Mouse (Mus musculus) brain, embryonic 14.5 days (tissue): ENCODE results near the gene Kcnh2. TPM values are rescaled to one million over a fixed set of nuclear protein-coding genes. Genes with fewer than 3 reads are reported as not detected.

Experiments used
- DNase-seq: peaks from one replicate; pipeline ENCODE4 v3.0.0-alpha.2; 2011; ENCODE audit warnings: low read depth
- CTCF ChIP-seq: fragments of 200-500 bp; IDR thresholded peaks from 2 replicates; pipeline ENCODE4 v1.5.1; 2012; ENCODE audit warnings: inconsistent platforms, mild to moderate bottlenecking, moderate library complexity, borderline replicate concordance; ENCODE audit not compliant: insufficient read depth, insufficient read length; ENCODE audit errors: extremely low read depth
- POLR2A ChIP-seq: fragments of 200-500 bp; IDR thresholded peaks from 2 replicates; pipeline ENCODE4 v1.6.1; 2012; ENCODE audit warnings: mild to moderate bottlenecking, inconsistent platforms, borderline replicate concordance; ENCODE audit not compliant: poor library complexity, insufficient read depth, insufficient read length, severe bottlenecking; ENCODE audit errors: extremely low read depth
- polyA plus RNA-seq: library from polyadenylated mRNA; depleted of rRNA; stranded (reverse); fragments of >200 nt; gene quantifications from 2 replicates; pipeline ENCODE4 v1.2.3, GENCODE M21; 2012

Kcnh2 gene
- polyA plus RNA-seq, 1 experiment: 61.1 TPM

- DNase-seq: peak; percentile 85
- TF ChIP-seq CTCF (no peak), POLR2A (no peak)
Measured at GRCm38 (mm10) chr5:24352251-24352859, 951 bp upstream of the Kcnh2 start.

DNA sequence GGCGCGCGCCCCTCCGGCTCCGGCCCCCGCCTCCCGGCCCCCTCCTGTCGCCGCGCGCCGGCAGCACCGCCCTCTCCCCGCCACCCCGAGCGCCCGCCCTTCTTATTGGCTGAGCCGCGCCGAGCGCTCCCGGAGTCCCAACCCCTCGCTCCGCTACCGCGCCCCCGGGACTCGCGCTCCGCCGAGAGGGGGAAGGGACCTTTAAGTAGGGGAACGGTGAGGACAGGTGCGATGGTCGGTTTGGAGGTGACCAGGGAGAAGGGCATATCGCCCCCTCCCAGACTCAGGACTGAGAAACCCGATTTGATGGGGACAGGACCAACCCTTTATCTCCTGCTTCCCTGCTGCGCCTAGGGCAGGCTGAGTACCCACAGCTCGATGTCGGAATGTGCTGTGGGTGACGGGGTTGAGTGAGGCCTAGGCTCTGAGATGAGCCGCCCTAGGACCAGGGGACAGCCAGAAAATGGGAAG, 332 bp upstream of the Kcnh2 start:
- TF ChIP-seq CTCF: no peak
- TF ChIP-seq POLR2A: peak; percentile 35; the same call in 1 of the 2 replicates
- DNase-seq: peak; percentile 97

DNA sequence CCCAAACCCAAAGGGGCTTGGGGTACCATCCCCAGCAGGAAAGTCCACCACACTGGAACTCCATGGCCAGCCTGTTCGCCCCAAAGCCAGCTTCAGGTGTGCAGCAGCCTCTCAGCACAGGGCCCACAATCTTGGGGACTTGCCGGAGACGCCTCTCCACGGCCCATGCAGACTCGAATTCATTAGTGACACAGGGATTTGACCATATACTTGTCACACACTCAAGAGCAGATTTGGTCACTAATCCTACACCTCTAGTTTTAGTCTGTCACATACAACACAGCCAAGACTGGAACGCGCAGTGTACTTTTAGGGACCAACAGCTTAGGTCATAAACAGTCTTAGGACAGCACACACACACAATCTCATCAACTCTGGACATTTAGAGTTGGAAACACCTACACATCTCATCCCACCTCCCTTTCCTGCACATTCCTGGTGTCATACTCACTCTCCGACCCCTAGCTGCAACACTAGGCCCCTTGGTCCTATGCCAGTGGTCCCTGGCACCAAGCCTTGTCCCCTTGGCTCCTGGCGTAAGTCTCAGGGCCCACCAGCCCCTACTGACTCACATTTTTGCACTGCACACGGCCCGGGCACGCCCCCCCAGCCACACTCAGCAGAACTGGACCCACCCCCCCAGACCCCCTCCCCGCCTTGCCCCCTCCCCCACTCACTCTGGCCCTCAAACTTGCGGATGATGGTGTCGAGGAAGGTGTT, 713 bp downstream of the Kcnh2 start:
- TF ChIP-seq POLR2A: no peak
- no peak for TF ChIP-seq CTCF
- peak; percentile 48 for DNase-seq

DNA sequence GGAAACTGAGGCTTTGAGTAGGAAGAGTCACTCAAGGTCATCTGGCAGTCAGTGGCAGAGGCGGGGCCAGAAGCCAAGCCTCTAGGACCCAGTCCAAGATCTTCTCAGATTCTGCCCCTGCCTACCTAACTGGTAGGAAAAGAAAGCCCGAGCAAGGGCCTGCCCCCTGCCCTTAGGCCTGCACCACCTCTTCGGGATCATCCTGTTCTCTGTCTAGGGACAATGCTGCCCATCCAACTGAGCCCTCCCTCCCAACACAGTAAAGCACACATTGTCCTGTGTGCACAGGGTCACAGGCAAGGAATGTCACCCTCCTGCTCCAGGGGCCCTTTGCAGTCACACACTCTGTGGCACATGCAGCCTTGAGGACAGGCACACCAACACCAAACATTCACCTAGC, 1.3 kb downstream of the Kcnh2 start:
- no peak for TF ChIP-seq CTCF
- TF ChIP-seq POLR2A: no peak
- DNase-seq: no peak

- TF ChIP-seq CTCF (no peak), POLR2A (no peak)
- peak; percentile 52 for DNase-seq
Measured at GRCm38 (mm10) chr5:24348546-24348945, 2.9 kb downstream of the Kcnh2 start.

- peak; percentile 82 for DNase-seq
- TF ChIP-seq POLR2A: peak; percentile 65; the same call in 1 of the 2 replicates
- TF ChIP-seq CTCF: no peak
Measured at GRCm38 (mm10) chr5:24348128-24348527, 3.3 kb downstream of the Kcnh2 start.

DNA sequence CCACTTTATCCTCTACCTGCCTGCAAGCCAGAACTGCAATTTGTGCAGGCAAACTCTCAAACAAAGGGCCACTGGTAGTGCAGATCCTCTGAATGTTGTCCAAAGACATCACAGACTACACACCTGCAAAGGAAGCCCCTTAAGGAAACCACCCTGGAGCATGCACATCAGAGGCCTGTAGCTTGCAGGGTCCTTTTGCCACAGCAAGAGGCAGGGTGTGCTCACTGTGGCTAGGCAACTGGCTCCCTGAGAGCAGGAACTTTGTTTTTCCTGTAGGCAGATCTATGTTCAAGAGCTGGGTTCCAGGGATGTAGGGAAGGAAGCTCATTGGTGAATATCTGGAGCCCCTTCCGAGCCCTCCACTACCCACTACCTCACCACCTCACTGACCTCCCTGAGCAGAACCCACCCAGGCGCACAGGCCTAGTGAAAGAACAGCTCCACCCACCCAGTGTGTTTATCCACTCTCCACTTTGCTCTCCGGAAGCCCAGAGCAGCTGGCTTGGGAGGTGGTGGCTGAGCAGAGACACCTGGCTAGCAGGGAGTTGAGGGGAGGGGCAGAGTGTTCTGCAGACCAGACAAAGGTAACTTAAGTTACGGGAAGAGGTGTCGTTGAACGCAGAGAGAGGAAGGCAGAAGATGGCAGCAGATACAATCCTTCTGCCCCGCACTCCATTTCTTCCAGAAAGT, 4.1 kb downstream of the Kcnh2 start:
- no peak for TF ChIP-seq POLR2A
- no peak for TF ChIP-seq CTCF
- DNase-seq: no peak

- TF ChIP-seq CTCF: no peak
- TF ChIP-seq POLR2A: no peak
- DNase-seq: no peak
Measured at GRCm38 (mm10) chr5:24346313-24346712, 5.1 kb downstream of the Kcnh2 start.

GRCm38 (mm10) chr5:24344477-24345051, 6.8 kb downstream of the Kcnh2 start:
- TF ChIP-seq POLR2A: no peak
- no peak for TF ChIP-seq CTCF
- DNase-seq: peak; percentile 84

DNA sequence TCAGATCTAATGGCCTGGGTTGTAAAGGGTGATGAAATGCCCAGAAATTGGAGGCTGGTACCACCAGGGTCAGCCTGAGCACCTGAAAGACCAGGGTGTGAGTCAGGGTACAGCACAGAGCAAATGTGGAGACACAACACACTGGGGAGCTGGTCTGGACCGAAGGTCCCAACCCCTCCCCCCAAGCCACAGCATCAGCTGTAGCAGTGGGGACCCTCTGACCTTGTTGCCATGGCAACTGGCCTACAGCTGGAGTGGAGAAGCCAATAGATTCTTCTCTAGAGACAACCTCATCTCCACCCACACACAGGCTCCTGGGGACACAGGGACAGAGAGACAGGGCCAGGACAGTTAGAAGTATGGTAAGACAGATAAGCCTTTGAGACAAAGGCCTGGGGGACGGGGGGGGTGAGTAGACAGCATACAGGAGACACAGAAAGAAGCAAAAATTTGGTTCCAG, 7.4 kb downstream of the Kcnh2 start:
- peak; percentile 85 for DNase-seq
- TF ChIP-seq CTCF (no peak), POLR2A (no peak)

GRCm38 (mm10) chr5:24343379-24343778, 8.0 kb downstream of the Kcnh2 start:
- TF ChIP-seq CTCF (no peak), POLR2A (no peak)
- no peak for DNase-seq

GRCm38 (mm10) chr5:24342966-24343365, 8.4 kb downstream of the Kcnh2 start:
- no peak for DNase-seq

More at GRCm38 (mm10) chr5:24342966-24343365, 8.4 kb downstream of the Kcnh2 start:
- TF ChIP-seq POLR2A: no peak
- no peak for TF ChIP-seq CTCF
